Mouse (Mus musculus): ENCODE measurements around the gene Ankrd31.

DNA sequence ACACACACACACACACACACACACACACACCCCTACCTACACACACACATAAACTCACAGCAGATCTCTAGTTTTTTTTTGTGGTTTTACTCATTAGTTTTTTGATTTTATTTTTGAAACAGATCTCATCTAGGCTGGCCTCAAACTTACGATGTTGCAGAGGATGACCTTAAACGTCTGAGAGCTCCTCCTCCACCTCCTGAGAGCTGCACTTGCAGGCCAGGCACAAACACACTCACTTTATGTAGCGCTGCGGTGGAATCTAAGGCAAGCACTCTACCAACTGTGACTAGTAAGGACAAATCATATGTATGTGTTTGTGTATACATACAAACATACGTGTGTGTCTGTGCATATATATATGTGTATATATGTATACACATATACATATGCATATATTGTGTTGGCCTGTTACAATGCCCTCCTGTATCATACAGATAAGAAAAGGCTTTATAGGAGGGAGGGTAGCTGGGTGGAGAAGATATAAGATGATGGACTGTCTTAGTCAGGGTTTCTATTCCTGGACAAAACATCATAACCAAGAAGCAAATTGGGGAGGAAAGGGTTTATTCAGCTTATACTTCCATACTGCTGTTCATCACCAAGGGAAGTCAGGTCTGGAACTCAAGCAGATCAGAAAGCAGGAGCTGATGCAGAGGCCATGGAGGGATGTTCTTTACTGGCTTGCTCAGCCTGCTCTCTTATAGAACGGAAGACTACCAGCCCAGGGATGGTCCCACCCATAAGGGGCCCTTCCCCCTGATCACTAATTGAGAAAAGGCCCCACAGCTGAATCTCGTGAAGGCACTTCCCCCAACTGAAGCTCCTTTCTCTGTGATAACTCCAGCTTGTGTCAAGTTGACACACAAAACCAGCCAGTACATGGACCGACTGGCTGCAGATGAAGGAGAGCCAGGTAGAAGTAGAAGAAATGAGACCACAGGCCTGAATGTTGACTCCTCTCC, 38.5 kb upstream of the Ankrd31 start:
- TF ChIP-seq POLR2A (IDR thresholded peaks at IDR 0.05; ENCODE audit: borderline replicate concordance, control insufficient read depth, low read depth, low read length) (no peak), CTCF (IDR thresholded peaks at IDR 0.05; ENCODE audit: control insufficient read depth, insufficient read depth, low read length) (no peak)
